In the genomic region with DNA sequence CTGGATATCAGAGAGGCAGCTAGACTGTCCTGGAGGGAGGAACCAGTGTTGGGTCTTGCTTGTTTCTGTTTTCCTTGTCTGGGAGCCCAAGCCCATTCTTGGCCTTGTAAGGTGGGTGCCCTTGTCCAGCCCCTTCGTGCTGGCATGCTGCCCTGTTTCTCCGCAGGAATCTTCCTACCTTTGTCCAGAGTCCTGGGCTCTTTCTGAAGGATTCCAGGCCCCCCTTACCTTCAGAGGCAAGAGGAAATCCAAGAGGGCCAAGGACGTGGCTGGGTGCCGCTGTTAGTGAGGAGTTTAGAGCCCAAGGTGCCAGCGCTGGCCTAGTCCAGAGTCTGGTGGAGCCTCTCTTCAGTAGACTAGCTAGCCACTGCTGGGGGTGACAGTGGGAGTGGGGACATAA, we compare ENCODE assay signal across 22 mouse cellular contexts. TPM values are rescaled to one million over a fixed set of nuclear protein-coding genes. Genes with fewer than 3 reads are reported as not detected.
A peak's percentile ranks its signal among the peaks of the same experiment; 100 is the strongest.
DNase-seq lines count a peak whose midpoint lies in the region; ATAC-seq lines count a peak whose summit lies in the region.
"Had no signal": no experiment of that assay in that cellular context is flagged by ENCODE, and none has a peak within 500 bp of the region (broad histone marks: within the 10 kb centered on the region; RNA-seq: fewer than 3 reads in every experiment).

No protein-coding gene starts in this region.

- H3K4me3 ChIP-seq in heart, embryonic 11.5 days (ENCODE audit: low read depth, low read length) = no peak overlapping the region
- H3K4me3 ChIP-seq in megakaryocyte, embryonic 14.5 days (replicated peaks) = peak overlapping the region; percentile 2
- no peak overlapping the region for H3K4me3 ChIP-seq in limb, embryonic 10.5 days
- no peak overlapping the region for H3K4me3 ChIP-seq in liver, embryonic 16.5 days (ENCODE audit: low read depth, low read length)
- H3K4me3 ChIP-seq: forebrain, embryonic 15.5 days; hindbrain, embryonic 15.5 days; limb, embryonic 15.5 days; midbrain, embryonic 12.5 days had no signal

- ATAC-seq in heart, embryonic 11.5 days (replicated peaks; ENCODE audit: insufficient number of reproducible peaks, low FRiP score, low TSS enrichment) = no peak
- ATAC-seq in megakaryocyte, adult 5-6 weeks (ENCODE audit: poor library complexity, severe bottlenecking) = no peak
- ATAC-seq in liver, embryonic 16.5 days (ENCODE audit: low read depth) = no peak
- ATAC-seq: forebrain, embryonic 15.5 days; intestine, postnatal 0 days had no signal

- no peak overlapping the region for H3K4me2 ChIP-seq in heart, embryonic 11.5 days
- no peak overlapping the region for H3K4me2 ChIP-seq in liver, embryonic 16.5 days (ENCODE audit: low read depth, low read length)
- H3K4me2 ChIP-seq: forebrain, embryonic 15.5 days; hindbrain, embryonic 15.5 days; limb, embryonic 15.5 days; midbrain, embryonic 12.5 days had no signal

- H3K9ac ChIP-seq in heart, embryonic 11.5 days (ENCODE audit: low read depth, low read length) = no peak overlapping the region
- no peak overlapping the region for H3K9ac ChIP-seq in liver, embryonic 16.5 days (ENCODE audit: low read depth, low read length)
- H3K9ac ChIP-seq: forebrain, embryonic 15.5 days; hindbrain, embryonic 15.5 days; limb, embryonic 15.5 days; midbrain, embryonic 12.5 days had no signal

- 92% methylated on average over 5 of the region's 5 CpGs for WGBS in heart, embryonic 11.5 days (ENCODE audit: insufficient replicate concordance)
- WGBS in limb, embryonic 10.5 days = 87% methylated on average over 5 of the region's 5 CpGs
- WGBS in liver, embryonic 16.5 days (ENCODE audit: insufficient replicate concordance) = 88% methylated on average over 5 of the region's 5 CpGs

- no peaks in the 10 kb centered on the region for H3K9me3 ChIP-seq in heart, embryonic 11.5 days (replicated peaks; ENCODE audit: control insufficient read depth, low read length)
- H3K9me3 ChIP-seq in megakaryocyte, embryonic 14.5 days = no peaks in the 10 kb centered on the region
- no peaks in the 10 kb centered on the region for H3K9me3 ChIP-seq in limb, embryonic 10.5 days (replicated peaks)
- no peaks in the 10 kb centered on the region for H3K9me3 ChIP-seq in liver, embryonic 16.5 days (replicated peaks; ENCODE audit: control insufficient read depth, low read length)
- H3K9me3 ChIP-seq: forebrain, embryonic 15.5 days; G1E; hindbrain, embryonic 15.5 days; limb, embryonic 15.5 days; midbrain, embryonic 12.5 days had no signal

- peak; percentile 89 for DNase-seq in heart, adult 11 months
- DNase-seq in limb, embryonic 10.5 days (ENCODE audit: low spot score) = no peak
- no peak for DNase-seq in urinary bladder, adult 18-20 months (ENCODE audit: low spot score in 2 of 2)
- DNase-seq: adrenal gland, adult 2 months; B cell, adult 2 months; cerebellum, adult 2 months; cerebellum, postnatal 36 days; gastrocnemius, postnatal 10 days; right cerebral cortex, postnatal 14 days had no signal

- H3K4me1 ChIP-seq in heart, embryonic 11.5 days (ENCODE audit: control insufficient read depth, insufficient read depth, low read length) = peaks cover 8% of the 10 kb centered on the region
- H3K4me1 ChIP-seq in megakaryocyte, embryonic 14.5 days = peaks cover 99% of the 10 kb centered on the region
- H3K4me1 ChIP-seq in limb, embryonic 10.5 days = peaks cover 30% of the 10 kb centered on the region
- peaks cover 49% of the 10 kb centered on the region for H3K4me1 ChIP-seq in liver, embryonic 16.5 days (ENCODE audit: control insufficient read depth, low read depth, low read length)

- H3K27ac ChIP-seq in heart, embryonic 11.5 days (ENCODE audit: low read depth, low read length) = no peak overlapping the region
- peak overlapping the region; percentile 27; the same call in 1 of the 2 replicates for H3K27ac ChIP-seq in limb, embryonic 10.5 days
- peak overlapping the region; percentile 90; the same call in 1 of the 2 replicates for H3K27ac ChIP-seq in liver, embryonic 16.5 days (ENCODE audit: low read length)
- H3K27ac ChIP-seq: forebrain, embryonic 15.5 days; hindbrain, embryonic 15.5 days; limb, embryonic 15.5 days; midbrain, embryonic 12.5 days had no signal

- H3K27me3 ChIP-seq in heart, embryonic 11.5 days (ENCODE audit: control insufficient read depth, insufficient read depth, low read length) = no peaks in the 10 kb centered on the region
- no peaks in the 10 kb centered on the region for H3K27me3 ChIP-seq in megakaryocyte, embryonic 14.5 days (replicated peaks)
- H3K27me3 ChIP-seq in limb, embryonic 10.5 days (ENCODE audit: low read depth, poor library complexity, severe bottlenecking) = no peaks in the 10 kb centered on the region
- H3K27me3 ChIP-seq in liver, embryonic 16.5 days (ENCODE audit: control insufficient read depth, insufficient read depth, low read depth, low read length) = no peaks in the 10 kb centered on the region
- H3K27me3 ChIP-seq: CH12.LX; forebrain, embryonic 15.5 days; hindbrain, embryonic 15.5 days; limb, embryonic 15.5 days had no signal

- H3K36me3 ChIP-seq in heart, embryonic 11.5 days (ENCODE audit: control insufficient read depth, insufficient read depth, low read length) = no peaks in the 10 kb centered on the region
- peaks cover 75% of the 10 kb centered on the region for H3K36me3 ChIP-seq in megakaryocyte, embryonic 14.5 days (replicated peaks; ENCODE audit: low read length)
- no peaks in the 10 kb centered on the region for H3K36me3 ChIP-seq in limb, embryonic 10.5 days
- no peaks in the 10 kb centered on the region for H3K36me3 ChIP-seq in liver, embryonic 16.5 days (ENCODE audit: control insufficient read depth, insufficient read depth)
- H3K36me3 ChIP-seq: forebrain, embryonic 15.5 days; hindbrain, embryonic 15.5 days; limb, embryonic 15.5 days; midbrain, embryonic 12.5 days had no signal

RNA-seq across cellular contexts. Expression of a gene that starts 11.4 kb away (rescaled TPM):
- 1.6 TPM in 2 replicates for polyA plus RNA-seq in heart, embryonic 11.5 days (2014; fragmentation: Nextera tagmentation; extraction: Ambion mirVana)
- polyA plus RNA-seq in megakaryocyte, embryonic 14.5 days (2012; ENCODE audit: insufficient read depth, low replicate concordance) = 21.6 and 28.3 TPM in 2 replicates
- total RNA-seq in megakaryocyte, adult 5-6 weeks (2015) = 88.8 and 98.5 TPM in 2 replicates
- 115 and 125 TPM in 2 replicates for total RNA-seq in megakaryocyte, adult 5-6 weeks (2017)
- 2.2 and 2.8 TPM in 2 replicates for polyA plus RNA-seq in limb, embryonic 10.5 days (2016; fragmentation: Nextera tagmentation; extraction: Ambion mirVana)
- 3.6 and 4.8 TPM in 2 replicates for polyA plus RNA-seq in liver, embryonic 16.5 days (2015; fragmentation: Nextera tagmentation; extraction: Ambion mirVana)

RNA-seq across cellular contexts. Expression of a gene that starts 12.6 kb away (rescaled TPM):
- polyA plus RNA-seq in heart, embryonic 11.5 days (2014; fragmentation: Nextera tagmentation; extraction: Ambion mirVana) = 0.27 and 0.59 TPM in 2 replicates
- polyA plus RNA-seq in megakaryocyte, embryonic 14.5 days (2012; ENCODE audit: insufficient read depth, low replicate concordance) = 0.38 TPM in 1 of 2 replicates, not detected in the other
- total RNA-seq in megakaryocyte, adult 5-6 weeks (2015) = 0.20 and 2.2 TPM in 2 replicates
- 1.6 and 2.0 TPM in 2 replicates for total RNA-seq in megakaryocyte, adult 5-6 weeks (2017)
- 0.38 TPM in 1 of 2 replicates, not detected in the other for polyA plus RNA-seq in limb, embryonic 10.5 days (2016; fragmentation: Nextera tagmentation; extraction: Ambion mirVana)
- polyA plus RNA-seq in liver, embryonic 16.5 days (2015; fragmentation: Nextera tagmentation; extraction: Ambion mirVana) = 0.13 and 0.34 TPM in 2 replicates
- total RNA-seq: hematopoietic stem cell, adult 5-6 weeks had no signal
- polyA plus RNA-seq: adrenal gland, adult 2 months; G1E; limb, embryonic 15.5 days; macrophage had no signal
